Mouse (Mus musculus) embryo, embryonic 10.5 days (tissue): ENCODE measurements around the gene Kbtbd6.
"Not testable (repeated sequence)": the region's sequence is repeated elsewhere in the genome, so short reads cannot be mapped to it uniquely, and the experiment has no call there.

Experiments
- DNase-seq: peaks from one replicate; pipeline ENCODE4 v3.0.0-alpha.2; 2015; ENCODE audit warnings: low spot score

Gene Kbtbd6

DNA sequence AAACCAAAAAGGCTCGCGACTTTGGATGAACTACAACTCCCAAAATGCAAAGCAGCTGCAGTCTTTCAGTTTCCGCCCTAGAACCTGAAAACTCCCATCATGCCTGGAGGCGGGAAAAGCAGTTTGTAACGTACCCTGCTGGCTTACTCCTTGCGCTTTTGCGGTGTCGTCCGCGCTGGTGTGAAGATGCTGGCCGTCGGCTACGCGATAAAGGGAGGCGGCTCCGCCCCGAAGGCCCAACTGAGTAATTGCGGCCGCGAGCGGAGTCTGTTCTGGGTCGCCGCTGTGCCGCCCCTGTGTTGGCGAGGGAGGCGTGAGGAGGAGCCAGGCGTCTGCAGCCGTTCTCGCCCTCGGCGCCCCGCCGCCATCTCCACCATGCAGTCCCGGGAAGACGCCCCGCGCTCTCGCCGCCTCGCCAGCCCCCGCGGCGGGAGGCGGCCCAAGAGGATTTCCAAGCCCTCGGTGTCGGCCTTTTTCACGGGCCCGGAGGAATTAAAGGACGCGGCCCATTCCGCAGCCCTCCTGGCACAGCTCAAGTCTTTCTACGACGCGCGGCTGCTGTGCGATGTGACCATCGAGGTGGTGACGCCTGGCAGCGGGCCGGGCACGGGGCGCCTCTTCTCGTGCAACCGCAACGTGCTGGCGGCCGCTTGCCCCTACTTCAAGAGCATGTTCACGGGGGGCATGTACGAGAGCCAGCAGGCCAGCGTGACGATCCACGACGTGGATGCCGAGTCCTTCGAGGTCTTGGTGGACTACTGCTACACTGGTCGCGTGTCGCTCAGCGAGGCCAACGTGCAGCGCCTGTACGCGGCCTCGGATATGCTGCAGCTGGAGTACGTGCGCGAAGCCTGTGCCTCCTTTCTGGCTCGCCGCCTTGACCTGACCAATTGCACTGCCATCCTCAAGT, at the start of gene Kbtbd6:
Gene Kbtbd6, plus strand, starts transcription at position 155 of the 910 bp plus-strand sequence.
- peak; percentile 97 for DNase-seq

DNA sequence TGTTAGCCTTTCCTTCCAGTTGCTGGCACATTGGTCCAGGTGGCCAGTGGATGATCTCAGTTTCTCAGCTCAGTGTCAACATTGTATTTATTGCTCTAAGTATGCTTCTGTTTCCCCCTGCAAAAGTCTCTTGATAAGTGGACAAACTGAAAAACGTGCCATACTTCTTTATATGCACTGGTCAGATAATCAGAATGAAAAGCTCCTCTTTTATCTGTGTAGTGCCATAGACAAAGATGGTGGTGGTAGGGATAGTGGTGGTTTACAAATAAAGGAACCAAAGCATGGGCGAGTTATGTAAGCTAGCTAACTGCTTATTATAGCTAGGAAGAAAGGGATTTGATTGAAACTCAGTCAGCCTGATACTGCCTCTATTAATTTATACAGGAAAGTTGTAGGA, 44.0 kb upstream of the Kbtbd6 start:
- no peak for DNase-seq

DNA sequence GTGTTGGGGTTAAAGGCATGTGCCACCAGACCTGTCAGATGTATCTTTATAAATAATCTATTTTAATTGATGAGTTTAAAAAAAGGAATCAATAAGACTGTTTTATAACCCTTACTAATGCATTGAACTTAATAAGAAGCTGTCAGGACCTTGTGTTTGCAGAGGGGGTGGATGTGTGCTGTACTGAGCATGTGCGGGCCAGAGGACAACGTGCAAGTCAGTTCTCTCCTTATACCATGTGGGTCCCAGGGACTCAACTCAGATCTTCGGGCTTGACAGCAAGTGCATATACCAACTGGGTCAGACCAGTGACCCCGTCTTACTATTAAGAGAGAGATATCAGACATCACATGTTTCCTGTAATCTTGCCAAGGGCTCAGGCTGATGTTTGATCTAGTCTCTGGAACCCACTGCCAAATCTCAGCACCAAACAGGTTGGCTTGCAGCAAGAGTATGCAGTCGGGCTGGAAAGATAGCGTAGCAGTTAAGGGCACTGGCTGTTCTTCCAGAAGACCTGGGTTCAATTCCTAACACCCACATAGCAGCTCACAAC, 42.3 kb upstream of the Kbtbd6 start:
- no peak for DNase-seq

DNA sequence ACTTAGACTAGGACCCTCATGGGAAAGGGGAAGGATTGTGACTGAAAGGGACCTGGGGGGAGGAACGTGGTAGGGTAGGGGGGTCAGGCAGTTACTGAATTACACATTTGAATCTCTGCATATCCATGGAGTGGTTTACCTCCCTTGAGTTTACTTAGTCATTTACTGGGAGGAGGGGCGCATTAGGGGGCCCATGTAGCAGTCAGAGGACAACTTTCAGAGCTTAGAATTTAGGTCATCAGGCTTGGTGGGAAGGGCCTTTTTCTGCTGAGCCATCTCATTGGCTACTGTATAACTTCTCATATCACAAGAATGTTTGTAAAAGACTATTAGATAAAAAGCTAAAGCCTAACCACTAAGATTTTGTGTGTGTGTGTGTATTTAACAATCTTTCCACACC, 41.0 kb upstream of the Kbtbd6 start:
- DNase-seq: no peak

DNA sequence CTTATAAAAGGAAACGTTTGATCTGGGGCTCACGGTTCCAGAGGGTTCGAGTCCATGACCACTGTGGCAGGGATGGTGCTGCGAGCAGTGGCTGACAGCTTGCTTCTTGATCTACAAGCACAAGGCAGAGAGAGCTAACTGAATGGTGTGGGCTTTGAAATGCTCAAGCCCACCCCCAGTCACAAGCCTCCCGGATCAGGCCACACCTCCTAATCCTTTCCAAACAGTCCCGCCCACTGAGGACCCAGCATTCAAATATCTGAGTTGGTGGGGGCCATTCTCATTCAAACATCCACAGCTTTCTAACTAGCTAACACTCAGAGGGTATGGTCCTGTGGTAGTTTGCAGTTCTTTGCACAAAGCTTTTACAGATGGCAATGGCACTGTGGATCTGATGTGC, 38.5 kb upstream of the Kbtbd6 start:
- DNase-seq: no peak

DNA sequence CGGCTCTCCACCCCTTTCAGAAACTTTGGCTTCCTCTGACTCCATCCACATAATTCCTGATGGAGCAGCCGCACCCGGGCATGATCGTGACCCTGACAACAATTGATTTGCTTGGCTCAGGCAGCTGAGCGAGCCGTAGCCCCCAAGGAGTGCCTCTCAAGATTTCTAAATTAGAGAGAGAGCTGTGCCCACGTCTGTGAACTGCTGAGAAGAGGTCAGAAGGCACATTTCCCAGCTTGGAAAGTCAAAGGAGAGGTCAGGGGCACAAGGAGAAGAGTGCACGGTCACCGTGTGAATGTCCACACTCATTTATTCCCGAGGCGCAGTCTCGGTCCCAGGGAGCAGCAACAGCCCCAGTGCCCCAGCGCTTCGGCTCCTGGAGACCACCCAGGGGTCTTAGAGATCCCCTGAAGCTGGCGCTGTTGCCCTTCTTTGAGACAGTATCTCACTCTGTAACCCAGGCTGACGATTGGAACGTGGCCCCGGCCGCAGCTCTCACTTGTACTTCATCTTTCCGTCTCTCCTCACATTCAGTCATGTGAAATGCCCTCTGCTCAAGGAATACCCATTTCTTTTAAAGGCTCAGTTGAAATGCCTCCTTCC, 31.5 kb upstream of the Kbtbd6 start:
- DNase-seq: peak; percentile 63

DNA sequence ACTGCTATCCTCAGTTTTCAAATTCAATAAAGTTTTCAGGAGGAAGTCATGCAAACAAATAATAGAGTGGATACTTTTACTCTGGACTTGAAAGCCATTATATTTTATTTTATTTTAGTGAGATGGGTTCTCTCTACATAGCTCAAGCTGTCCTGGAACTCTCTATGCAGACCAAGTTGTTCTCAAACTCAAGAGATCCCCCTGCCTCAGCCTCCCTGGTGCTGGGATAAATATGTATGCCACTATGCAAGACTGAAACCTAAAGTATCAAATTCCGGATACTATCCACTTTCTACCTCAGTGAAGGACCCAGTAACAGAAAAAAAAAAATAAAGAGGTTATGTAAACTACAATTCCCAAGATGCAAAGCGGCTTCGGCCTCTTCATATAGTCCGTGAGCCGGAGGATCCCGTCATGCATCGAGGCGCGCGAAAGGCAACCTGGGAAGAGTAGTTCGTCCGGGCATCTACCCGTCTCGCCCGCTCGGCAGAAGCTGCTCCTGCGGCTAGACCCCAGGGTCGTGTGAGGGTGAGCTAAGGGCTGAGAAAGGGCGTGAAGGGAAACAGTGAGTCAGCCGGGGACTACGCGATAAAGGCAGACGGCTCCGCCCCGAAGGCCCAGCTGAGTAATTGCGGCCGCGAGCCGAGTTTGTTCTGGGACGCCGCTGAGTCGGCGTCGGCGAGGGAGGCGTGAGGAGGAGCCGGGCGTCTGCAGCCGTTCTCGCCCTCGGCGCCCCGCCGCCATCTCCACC, 25.5 kb upstream of the Kbtbd6 start, which contains the start of gene Kbtbd7:
Gene Kbtbd7, plus strand, starts transcription at position 533 of the 751 bp plus-strand sequence.
- DNase-seq: peak; percentile 97

DNA sequence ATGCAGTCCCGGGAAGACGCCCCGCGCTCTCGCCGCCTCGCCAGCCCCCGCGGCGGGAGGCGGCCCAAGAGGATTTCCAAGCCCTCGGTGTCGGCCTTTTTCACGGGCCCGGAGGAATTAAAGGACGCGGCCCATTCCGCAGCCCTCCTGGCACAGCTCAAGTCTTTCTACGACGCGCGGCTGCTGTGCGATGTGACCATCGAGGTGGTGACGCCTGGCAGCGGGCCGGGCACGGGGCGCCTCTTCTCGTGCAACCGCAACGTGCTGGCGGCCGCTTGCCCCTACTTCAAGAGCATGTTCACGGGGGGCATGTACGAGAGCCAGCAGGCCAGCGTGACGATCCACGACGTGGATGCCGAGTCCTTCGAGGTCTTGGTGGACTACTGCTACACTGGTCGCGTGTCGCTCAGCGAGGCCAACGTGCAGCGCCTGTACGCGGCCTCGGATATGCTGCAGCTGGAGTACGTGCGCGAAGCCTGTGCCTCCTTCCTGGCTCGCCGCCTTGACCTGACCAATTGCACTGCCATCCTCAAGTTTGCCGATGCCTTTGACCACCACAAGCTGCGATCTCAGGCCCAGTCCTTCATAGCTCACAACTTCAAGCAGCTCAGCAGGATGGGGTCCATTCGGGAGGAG, 24.8 kb upstream of the Kbtbd6 start:
- DNase-seq: not testable (repeated sequence)

DNA sequence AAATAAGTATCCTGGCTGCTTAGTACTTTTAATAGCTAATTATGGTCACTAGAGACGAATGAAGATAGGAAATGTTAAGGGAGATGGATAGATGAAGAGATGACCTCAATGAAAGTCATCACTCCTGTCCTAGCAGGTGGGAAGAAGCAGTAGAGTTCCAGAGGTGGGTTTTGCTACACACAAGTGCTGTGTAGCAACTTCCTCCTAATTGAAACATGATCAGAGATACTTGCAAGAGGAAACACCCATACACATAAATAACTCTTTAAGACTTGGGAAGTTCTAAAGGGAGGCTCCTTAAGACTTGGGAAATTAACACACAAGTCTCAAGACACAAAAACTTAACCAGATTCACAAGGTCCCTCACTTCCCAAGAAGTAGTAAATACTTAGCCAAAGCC, 17.6 kb upstream of the Kbtbd6 start:
- DNase-seq: no peak

DNA sequence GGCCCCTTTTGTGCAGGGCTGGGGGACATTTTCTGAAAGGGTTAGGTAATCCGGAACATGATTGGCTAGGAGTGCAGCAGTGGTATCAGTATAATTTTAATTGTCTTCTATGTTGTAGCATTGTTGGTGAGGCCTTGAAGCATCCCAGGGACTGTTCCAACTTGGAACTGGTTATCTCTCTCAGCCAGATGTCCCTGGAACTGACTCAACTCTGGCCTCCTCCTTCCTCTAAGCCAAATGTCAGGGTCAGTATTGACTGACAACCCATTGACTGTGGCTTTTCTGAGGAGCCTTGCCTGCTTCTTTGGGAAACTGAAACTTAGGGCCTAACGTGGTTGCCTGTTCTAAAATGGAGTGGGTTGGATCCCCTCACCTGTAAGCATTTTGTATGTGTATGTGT, 11.0 kb upstream of the Kbtbd6 start:
- no peak for DNase-seq

DNA sequence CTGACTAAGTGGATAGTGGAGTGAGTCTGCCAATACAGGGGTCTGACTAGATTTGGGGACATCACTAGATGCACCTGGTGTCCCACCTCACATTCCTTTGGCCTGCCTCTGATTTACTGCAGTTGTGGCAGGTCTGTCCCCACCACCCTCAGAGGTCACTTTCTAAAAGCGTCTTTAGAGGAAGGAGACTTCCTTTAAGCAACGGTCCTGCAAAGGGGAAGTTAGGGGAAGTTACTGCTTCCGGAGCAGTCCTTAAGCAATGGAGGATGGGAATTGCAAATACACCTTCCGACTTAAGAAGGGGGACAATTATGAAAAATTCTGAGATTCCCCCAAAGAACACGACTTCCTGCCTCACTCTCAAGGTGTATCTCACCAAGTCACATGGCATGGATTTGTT, 10.2 kb upstream of the Kbtbd6 start:
- DNase-seq: no peak

DNA sequence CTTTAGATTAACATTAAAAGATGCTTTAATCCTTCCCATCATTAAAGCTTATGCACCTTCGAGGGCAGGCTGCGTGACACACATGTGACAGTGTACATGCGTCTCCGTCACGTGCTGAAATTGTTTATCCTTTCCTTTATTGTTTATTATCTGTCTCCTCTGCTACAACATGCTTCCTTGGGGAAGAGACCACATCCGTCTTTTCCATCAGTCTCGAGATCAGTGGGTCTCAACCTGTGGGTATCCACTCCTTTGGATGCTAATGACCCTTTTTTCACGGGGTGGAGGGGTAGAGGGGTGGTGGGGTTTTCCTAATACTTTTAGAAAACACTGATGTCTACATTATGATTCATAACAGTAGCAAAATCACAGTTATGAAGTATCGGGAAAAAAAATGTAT, 7.0 kb upstream of the Kbtbd6 start:
- DNase-seq: no peak

DNA sequence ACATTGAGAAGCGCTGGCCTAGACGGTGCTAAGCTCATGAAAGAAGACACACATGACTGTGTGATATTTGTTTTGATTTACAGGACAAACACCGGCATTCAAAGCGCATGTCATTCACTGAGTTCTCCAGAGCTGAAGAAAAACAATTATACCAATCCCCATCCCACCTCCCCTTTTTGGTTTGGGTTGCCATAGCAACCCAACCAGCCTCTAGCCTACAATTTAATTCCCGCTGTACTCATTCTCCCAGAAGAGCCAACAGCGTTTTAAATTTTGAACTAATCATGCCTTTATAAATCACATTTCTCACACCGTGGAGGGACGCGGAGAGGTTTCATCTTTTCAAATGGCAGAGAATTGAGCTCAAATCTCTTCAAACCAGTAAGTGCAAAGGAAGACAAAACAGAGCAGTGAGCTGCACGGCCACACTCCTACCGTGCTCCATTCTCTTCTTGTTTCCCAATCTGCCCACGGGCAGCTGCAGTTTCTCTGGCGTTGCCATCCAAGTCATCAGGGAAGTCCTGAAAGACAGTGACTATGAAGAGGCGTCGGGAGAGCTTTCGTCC, 6.5 kb upstream of the Kbtbd6 start:
- DNase-seq: peak; percentile 55

DNA sequence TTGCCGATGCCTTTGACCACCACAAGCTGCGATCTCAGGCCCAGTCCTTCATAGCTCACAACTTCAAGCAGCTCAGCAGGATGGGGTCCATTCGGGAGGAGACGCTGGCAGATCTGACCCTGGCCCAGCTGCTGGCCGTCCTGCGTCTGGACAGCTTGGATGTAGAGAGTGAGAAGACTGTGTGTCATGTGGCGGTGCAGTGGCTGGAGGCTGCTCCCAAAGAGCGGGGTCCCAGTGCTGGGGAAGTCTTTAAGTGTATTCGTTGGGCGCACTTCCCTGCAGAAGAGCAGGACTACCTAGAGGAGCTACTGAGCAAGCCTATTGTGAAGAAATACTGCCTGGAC, 928 bp downstream of the Kbtbd6 start:
- not testable (repeated sequence) for DNase-seq

DNA sequence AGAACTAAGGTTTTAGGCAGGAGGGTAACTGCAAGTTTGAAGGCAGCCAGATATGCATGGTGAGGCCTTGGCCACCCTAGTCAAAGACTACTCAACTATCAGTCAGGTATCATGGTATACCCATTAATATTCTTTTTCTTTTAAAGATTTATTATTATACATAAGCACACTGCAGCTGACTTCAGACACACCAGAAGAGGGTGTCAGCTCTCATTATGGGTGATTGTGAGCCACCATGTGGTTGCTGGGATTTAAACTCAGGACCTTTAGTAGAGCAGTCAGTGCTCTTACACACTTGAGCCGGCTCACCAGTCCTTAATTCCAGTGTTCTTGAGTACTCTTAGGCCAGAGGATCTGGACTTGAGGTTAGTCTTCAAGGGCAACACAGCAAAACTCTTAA, 8.8 kb downstream of the Kbtbd6 start:
- no peak for DNase-seq

DNA sequence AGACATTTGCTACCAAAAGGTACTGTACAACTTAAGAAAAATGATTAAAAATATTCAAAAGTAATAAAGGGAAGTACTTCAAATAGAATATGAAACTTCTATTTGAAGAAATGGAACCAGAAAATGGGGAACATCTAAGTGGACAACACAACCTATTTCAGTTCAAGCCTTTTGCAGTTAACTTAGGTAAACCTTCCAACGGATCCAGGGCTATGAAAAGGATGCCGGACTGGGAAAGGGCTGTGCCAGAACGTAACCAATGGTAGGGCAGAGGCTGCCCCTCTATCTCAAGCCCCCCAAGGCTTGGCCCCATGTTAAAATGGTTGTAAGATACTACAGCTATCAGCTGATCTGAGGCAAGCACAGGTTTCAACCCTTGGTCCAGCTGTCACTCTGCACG, 9.4 kb downstream of the Kbtbd6 start:
- DNase-seq: no peak

DNA sequence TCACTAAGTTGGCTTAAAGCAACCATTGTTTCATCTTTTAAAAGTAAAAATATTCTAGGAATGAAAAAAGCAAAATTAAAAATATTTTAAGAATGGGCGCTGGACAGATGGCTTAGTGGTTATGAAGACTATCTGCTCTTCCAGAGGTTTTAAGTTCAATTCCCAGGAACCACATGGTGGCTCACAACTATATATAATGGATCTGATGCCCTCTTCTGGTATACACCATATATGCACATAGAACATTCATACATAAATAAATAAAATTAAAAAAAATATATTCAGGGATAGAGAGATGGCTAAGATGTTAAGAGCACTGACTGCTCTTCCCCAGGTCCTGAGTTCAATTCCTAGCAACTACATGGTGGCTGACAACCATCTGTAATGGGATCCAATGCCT, 14.0 kb downstream of the Kbtbd6 start:
- no peak for DNase-seq

DNA sequence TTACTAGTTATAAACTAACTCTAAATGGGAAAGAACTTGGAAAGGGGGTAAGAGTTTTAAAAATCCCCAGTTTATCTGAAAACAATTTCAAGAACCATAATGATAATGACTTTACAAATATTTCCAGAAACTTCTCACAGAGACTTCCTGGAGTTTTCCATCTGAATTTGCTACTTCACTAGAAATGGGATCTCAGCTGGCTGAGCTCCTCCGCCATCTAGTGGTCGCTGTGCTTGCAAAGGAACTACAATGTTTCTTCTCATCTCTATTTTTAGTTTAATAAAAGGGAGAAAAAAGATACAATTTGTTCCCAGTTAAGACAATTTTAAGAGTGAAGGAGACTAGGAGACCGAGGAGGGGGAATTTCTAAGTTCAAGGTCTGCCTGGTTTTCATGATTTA, 16.0 kb downstream of the Kbtbd6 start:
- DNase-seq: peak; percentile 75

DNA sequence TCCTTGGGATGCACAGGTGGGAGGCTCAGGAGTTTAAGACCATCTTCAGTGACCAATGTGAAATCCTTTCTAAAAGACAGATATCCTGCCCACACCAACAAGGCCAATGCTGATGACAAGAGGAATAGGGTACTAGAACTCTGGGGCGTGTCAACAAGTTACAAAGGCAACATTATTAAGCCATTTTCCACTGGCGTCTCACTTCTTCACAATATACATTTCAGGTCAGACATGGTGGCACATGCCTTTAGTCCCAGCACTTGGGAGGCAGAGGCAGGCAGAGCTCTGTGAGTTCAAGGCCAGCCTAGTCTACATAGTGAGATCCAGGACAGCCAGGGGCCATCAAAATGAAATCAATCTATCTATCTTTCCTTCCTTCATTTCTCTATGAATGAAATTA, 21.7 kb downstream of the Kbtbd6 start:
- DNase-seq: no peak

DNA sequence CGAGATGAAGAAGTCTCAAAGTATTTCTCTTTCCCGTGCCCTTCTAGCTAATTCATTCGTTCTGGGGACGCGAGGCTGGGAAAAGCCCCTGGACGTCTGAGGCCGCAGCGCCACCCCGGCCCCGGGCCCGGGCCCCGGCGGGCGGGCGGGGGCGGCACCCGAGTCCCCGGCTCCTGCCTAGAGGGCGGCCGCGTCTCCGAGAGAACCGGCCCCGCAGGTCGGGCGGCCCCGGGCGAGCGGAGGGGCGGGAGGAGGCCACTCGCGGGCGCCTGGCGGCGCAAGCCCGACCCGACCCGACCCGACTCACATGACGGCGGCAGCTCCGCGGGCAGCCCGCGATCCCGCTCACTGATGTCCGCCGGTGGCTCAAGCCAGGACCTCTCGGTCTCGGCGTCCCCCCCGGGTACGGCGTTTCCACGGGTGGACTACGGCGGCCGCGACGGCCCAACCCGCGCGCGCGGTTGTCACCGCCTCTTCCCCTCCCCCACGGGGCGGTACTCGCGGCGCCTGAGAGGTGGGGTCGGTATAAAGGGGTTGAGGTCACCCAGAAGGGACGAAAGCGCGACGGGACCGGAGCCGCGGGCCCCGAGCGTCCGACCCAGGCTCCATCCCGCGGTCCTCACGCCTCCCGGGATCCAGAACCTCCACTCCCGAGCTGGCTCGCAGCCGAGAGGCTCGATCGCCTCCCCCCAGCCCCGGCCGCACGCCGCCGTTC, 29.1 kb downstream of the Kbtbd6 start, which contains the start of gene Elf1:
Gene Elf1, plus strand, starts transcription at position 571 of the 715 bp plus-strand sequence.
- DNase-seq: peak; percentile 90
